Mouse (Mus musculus) heart, postnatal 0 days (tissue): ENCODE measurements at regions not wholly inside any gene's neighbourhood (a gene's known extent, or its start where the extent isn't known, plus 50 kb on each side); places are given as distances from the start of the nearest gene placed in this dataset.

Experiments used
- CTCF ChIP-seq: IDR thresholded peaks from 2 replicates; pipeline ENCODE4 v1.5.1; 2016; ENCODE audit warnings: antibody characterized with exemption, control low read depth, low read depth
- EP300 ChIP-seq: IDR thresholded peaks from 2 replicates; pipeline ENCODE4 v1.6.1; 2016; ENCODE audit warnings: antibody characterized with exemption, low read depth

DNA sequence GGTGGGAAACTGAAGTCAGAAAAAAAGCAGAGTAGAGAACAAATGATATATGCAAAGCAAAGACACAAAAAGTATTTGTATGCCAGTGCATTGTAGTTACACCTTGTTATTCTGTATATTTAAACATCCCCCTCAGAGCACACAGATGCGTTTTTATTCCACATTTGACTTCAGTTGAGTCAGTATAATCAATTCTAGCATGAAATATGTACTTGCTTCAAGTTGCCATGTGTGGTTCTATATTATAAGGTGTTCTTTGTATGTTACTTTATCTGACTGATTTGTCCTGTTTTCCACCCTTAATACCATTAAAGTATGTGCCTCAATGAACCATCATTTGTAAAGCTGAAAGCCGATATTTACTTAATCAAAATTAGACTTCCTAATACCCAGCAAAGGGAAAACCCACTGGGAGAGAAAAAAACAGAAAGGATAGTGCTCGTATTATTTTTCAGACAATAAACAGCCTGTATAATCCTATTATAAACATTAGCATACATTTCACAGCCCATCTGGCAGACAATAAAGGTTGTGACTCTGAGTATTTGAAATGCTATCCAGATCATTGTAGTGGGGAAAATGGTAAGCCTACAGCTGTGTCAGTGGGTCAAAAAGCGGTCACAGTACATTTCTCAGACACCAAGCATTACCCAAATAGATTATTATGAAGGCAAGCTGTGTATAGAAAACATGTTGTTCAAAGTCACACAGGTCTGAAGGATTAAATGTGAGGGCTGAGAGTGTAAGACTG lies 189.1 kb upstream of the Bmp2 start:
- TF ChIP-seq CTCF (no peak), EP300 (no peak)
